Mouse (Mus musculus) left cerebral cortex, adult 8-10 months (tissue): ENCODE results near the gene Polr3a. TPM values are rescaled to one million over a fixed set of nuclear protein-coding genes. Genes with fewer than 3 reads are reported as not detected.
A peak's percentile ranks its signal among the peaks of the same experiment; 100 is the strongest.
"Not testable (repeated sequence)": the region's sequence is repeated elsewhere in the genome, so short reads cannot be mapped to it uniquely, and the experiment has no call there.

Experiments used
- DNase-seq, 2 experiments: peaks; one replicate each; pipeline ENCODE4 v3.0.0; 2022; ENCODE audit warnings: low spot score in 2 of 2
- total RNA-seq, 4 experiments: library from RNA; stranded (reverse); gene quantifications; 2 replicates each; pipeline ENCODE4 v1.2.4; 2022

The Polr3a gene
- total RNA-seq, 4 experiments from 2014 or later, result 33.4 to 38.9 (median 34.5) TPM

GRCm38 (mm10) chr14:24493256-24493655 lies 6.4 kb upstream of the Polr3a start:
- DNase-seq, result no peak

- no peak for DNase-seq
Observed at GRCm38 (mm10) chr14:24491266-24491981, 4.6 kb upstream of the Polr3a start.

GRCm38 (mm10) chr14:24490468-24491265 lies 3.8 kb upstream of the Polr3a start:
- peak; percentile 97 to 98 for DNase-seq

DNA sequence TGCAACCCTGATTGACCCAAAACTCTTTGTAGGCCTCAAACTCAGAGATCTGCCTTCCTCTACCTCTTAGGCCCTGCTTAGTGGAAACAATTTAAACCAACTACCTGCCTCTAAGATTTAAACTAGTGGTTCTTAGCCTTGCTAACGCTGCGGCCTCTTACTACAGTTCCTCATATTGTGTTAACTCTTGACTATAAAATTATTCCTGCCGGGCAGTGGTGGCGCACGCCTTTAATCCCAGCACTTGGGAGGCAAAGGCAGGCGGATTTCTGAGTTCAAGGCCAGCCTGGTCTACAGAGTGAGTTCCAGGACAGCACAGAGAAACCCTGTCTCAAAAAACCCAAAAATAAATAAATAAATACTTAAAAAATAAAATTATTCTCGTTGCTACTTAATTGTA lies 2.9 kb upstream of the Polr3a start:
- not testable (repeated sequence) for DNase-seq

GRCm38 (mm10) chr14:24486241-24486767 lies 554 bp downstream of the Polr3a start:
- no peak for DNase-seq

- no peak for DNase-seq
Observed at GRCm38 (mm10) chr14:24468806-24469205, 18.1 kb downstream of the Polr3a start.

DNA sequence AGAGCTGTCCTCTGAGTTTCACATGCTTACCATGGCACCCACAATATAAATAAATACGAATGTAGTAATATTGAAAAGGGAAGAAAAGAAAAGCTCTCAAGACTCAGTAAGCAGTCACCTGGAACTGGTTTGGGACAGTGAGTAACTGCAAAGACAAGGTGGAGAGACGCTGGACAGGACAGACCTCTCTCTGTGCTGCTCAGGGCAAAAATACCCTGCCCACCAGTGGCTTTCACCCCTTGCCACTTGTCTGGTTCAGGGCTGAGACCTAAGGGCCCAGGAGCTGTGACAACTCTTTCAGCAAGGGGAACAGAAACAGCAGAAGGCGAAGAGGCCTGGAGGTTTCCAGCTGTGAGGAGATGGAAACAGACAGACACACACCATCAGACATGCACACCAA lies 28.7 kb downstream of the Polr3a start:
- DNase-seq, result no peak

DNA sequence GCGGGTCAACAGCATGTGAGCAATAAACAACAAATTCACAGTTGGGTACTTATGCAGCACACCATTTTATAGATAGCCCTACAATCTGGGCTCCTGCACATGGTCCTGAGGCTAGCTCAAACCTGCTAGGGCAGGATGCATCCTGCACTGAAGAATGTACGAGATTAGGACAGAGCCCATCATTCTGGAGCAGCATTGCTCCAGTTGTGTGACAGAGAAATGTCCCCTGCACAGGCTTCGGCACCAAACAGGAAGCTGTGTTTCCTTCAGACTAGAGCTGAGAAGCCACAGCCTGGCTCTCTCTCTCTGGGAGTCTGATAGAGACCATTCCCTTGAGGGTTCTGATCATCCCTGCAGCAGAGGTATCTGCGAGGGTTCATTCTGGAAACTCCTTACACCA lies 43.3 kb downstream of the Polr3a start:
- not testable (repeated sequence) for DNase-seq

Other genes with a start within 250 kb of the Polr3a start
- gene Dlg5, start 241.1 kb downstream of the Polr3a start, total RNA-seq, result 10 to 100 TPM; 30.9 to 42.0 (median 34.4) TPM
- not detected for gene E330034G19Rik, start 193.8 kb downstream of the Polr3a start, total RNA-seq
- gene Rps24, start 67 bp upstream of the Polr3a start, total RNA-seq, result 100 to 1,000 TPM; 815 to 882 (median 867) TPM